Mouse (Mus musculus): Measurements from ENCODE around the gene Alpl. TPM values are rescaled to one million over a fixed set of nuclear protein-coding genes. Genes with fewer than 3 reads are reported as not detected.

Gene Alpl
- total and polyA plus RNA-seq, 3 experiments: 62.9 to 164 (median 115) TPM

GRCm38 (mm10) chr4:137772438-137773056, 23.6 kb downstream of the Alpl start:
- TF ChIP-seq ZNF384 (IDR thresholded peaks at IDR 0.05; ENCODE audit: low read depth, low read length) (no peak), MXI1 (IDR thresholded peaks at IDR 0.05; ENCODE audit: low read depth, low read length) (no peak), RAD21 (IDR thresholded peaks at IDR 0.05; ENCODE audit: low read depth, low read length) (no peak), POLR2A (IDR thresholded peaks at IDR 0.05; ENCODE audit: low read depth, low read length) (no peak), ZC3H11A (IDR thresholded peaks at IDR 0.05; ENCODE audit: low read depth, low read length) (no peak), ZKSCAN1 (IDR thresholded peaks at IDR 0.05; ENCODE audit: borderline replicate concordance, low read depth, low read length) (no peak), CHD2 (IDR thresholded peaks at IDR 0.05; ENCODE audit: low read length) (no peak), PAX5 (IDR thresholded peaks at IDR 0.05; ENCODE audit: low read length) (no peak), GABPA (IDR thresholded peaks at IDR 0.05; ENCODE audit: insufficient replicate concordance, low read depth, low read length) (no peak), IRF4 (IDR thresholded peaks at IDR 0.05; ENCODE audit: low read depth, low read length) (no peak), MYC (IDR thresholded peaks at IDR 0.05; ENCODE audit: low read depth, low read length) (no peak), MAZ (IDR thresholded peaks at IDR 0.05; ENCODE audit: low read depth, low read length) (no peak)
- DNase-seq (ENCODE audit: extremely low read depth): no peak
- Histone ChIP-seq H3K4me2 (ENCODE audit: insufficient read depth, low read depth, poor library complexity, severe bottlenecking) (no peak overlapping the region), H3K4me3 (replicated peaks in 1 of 3; ENCODE audit: low read depth in 2 of 3, low read length in 2 of 3, poor library complexity in 1 of 3) (no peak overlapping the region), H3K4me1 (ENCODE audit: control insufficient read depth in 1 of 2, insufficient read depth in 2 of 2) (peaks cover 27 to 85% of the 10 kb centered on the region in 2 experiments), H3K27ac (ENCODE audit: insufficient read depth, low read depth) (no peak overlapping the region), H3K9ac (ENCODE audit: insufficient read depth, low read depth) (no peak overlapping the region), H3K9me3 (replicated peaks; ENCODE audit: low read length) (no peaks in the 10 kb centered on the region), H3K79me2 (replicated peaks; ENCODE audit: control insufficient read depth, extremely low read depth, insufficient read depth, poor library complexity, severe bottlenecking) (peaks cover 24% of the 10 kb centered on the region), H3K36me3 (replicated peaks in 1 of 2; ENCODE audit: control insufficient read depth in 1 of 2, insufficient read depth in 1 of 2, low read length in 1 of 2) (peaks cover 7 to 71% of the 10 kb centered on the region in 2 experiments), H3K27me3 (replicated peaks) (no peaks in the 10 kb centered on the region)
- dilution Hi-C loops (cut with MboI; ENCODE audit: extremely low pct_ligation_motif_present, extremely low pct_unique_long_range_greater_than_20kb, low sequenced_read_pairs) (no loop called here), in situ Hi-C loops (cut with MboI; ENCODE audit: low pct_ligation_motif_present, low pct_unique_long_range_greater_than_20kb, low sequenced_read_pairs) (no loop called here)

- no peak for TF ChIP-seq USF2 (conservative IDR thresholded peaks at IDR 0.05; ENCODE audit: low read depth, low read length)
- peak; percentile 96 for TF ChIP-seq ZKSCAN1 (IDR thresholded peaks at IDR 0.05; ENCODE audit: borderline replicate concordance, low read depth, low read length)
- H3K27ac ChIP-seq (ENCODE audit: insufficient read depth, low read depth): no peak overlapping the region
- DNase-seq (ENCODE audit: extremely low read depth): no peak
- no peak overlapping the region for H3K4me2 ChIP-seq (ENCODE audit: insufficient read depth, low read depth, poor library complexity, severe bottlenecking)
- in situ Hi-C loops (cut with MboI; ENCODE audit: low pct_ligation_motif_present, low pct_unique_long_range_greater_than_20kb, low sequenced_read_pairs): no loop called here
- H3K9me3 ChIP-seq (replicated peaks; ENCODE audit: low read length): no peaks in the 10 kb centered on the region
- no peak overlapping the region for H3K9ac ChIP-seq (ENCODE audit: insufficient read depth, low read depth)
- H3K79me2 ChIP-seq (replicated peaks; ENCODE audit: control insufficient read depth, extremely low read depth, insufficient read depth, poor library complexity, severe bottlenecking): peaks cover 19% of the 10 kb centered on the region
- peaks cover 7 to 71% of the 10 kb centered on the region in 2 experiments for H3K36me3 ChIP-seq (replicated peaks in 1 of 2; ENCODE audit: control insufficient read depth in 1 of 2, insufficient read depth in 1 of 2, low read length in 1 of 2)
- no peak overlapping the region for H3K4me3 ChIP-seq (replicated peaks in 1 of 3; ENCODE audit: low read depth in 2 of 3, low read length in 2 of 3, poor library complexity in 1 of 3)
- dilution Hi-C loops (cut with MboI; ENCODE audit: extremely low pct_ligation_motif_present, extremely low pct_unique_long_range_greater_than_20kb, low sequenced_read_pairs): no loop called here
- no peaks in the 10 kb centered on the region for H3K27me3 ChIP-seq (replicated peaks)
- peaks cover 27 to 86% of the 10 kb centered on the region in 2 experiments for H3K4me1 ChIP-seq (ENCODE audit: control insufficient read depth in 1 of 2, insufficient read depth in 2 of 2)
These were observed 24.4 kb downstream of the Alpl start for GRCm38 (mm10) chr4:137771749-137772148.

Data from CH12.LX (cell line).